Mouse (Mus musculus) midbrain, embryonic 11.5 days (tissue): ENCODE measurements around the gene Olfr186. TPM values are rescaled to one million over a fixed set of nuclear protein-coding genes. Genes with fewer than 3 reads are reported as not detected.

Experiments
- ATAC-seq: fragments of 200-750 bp; cut with Nextera tagmentation; 2 replicates; pipeline ENCODE4 v1.8.0; 2017; ENCODE audit warnings: moderate TSS enrichment, moderate library complexity; ENCODE audit not compliant: low FRiP score
- DNase-seq: peaks from one replicate; pipeline ENCODE4 v3.0.0; 2015; ENCODE audit warnings: low spot score; ENCODE audit errors: missing footprints
- H3K27ac ChIP-seq: fragments of 300-500 bp; sonication (generic); 2 replicates; pipeline ENCODE4 v1.5.1; 2014; ENCODE audit warnings: low read depth, low read length
- H3K27me3 ChIP-seq: fragments of 300-500 bp; sonication (generic); 2 replicates; pipeline ENCODE4 v1.6.1; 2014; ENCODE audit warnings: mild to moderate bottlenecking, low read length, moderate library complexity, mixed read lengths; ENCODE audit not compliant: control insufficient read depth, insufficient read depth
- H3K36me3 ChIP-seq: fragments of 300-500 bp; sonication (generic); 2 replicates; pipeline ENCODE4 v1.6.1; 2014; ENCODE audit warnings: mild to moderate bottlenecking, low read length, moderate library complexity, mixed read lengths; ENCODE audit not compliant: control insufficient read depth, insufficient read depth
- H3K4me1 ChIP-seq: fragments of 300-500 bp; sonication (generic); 2 replicates; pipeline ENCODE4 v1.6.1; 2014; ENCODE audit warnings: low read length; ENCODE audit not compliant: control insufficient read depth, insufficient read depth
- H3K4me2 ChIP-seq: fragments of 300-500 bp; sonication (generic); 2 replicates; pipeline ENCODE4 v1.6.1; 2014; ENCODE audit warnings: mild to moderate bottlenecking, moderate library complexity
- H3K4me3 ChIP-seq: fragments of 300-500 bp; sonication (generic); 2 replicates; pipeline ENCODE4 v1.5.1; 2014; ENCODE audit warnings: low read depth, low read length
- H3K9ac ChIP-seq: fragments of 300-500 bp; sonication (generic); 2 replicates; pipeline ENCODE4 v1.6.1; 2014; ENCODE audit warnings: low read length
- H3K9me3 ChIP-seq: fragments of 300-500 bp; sonication (generic); 2 replicates; pipeline ENCODE4 v1.6.1; 2016; ENCODE audit warnings: low read length; ENCODE audit not compliant: control insufficient read depth
- WGBS: fragments of 180-500 bp; shearing (Covaris S2); extraction: QIAGEN DNeasy Blood & Tissue Kit; methylation state at CpG from one replicate; pipeline ENCODE4 v1.1.7; 2014; 5-methylcytosine and 5-hydroxymethylcytosine counted together
- polyA plus RNA-seq: library from polyadenylated mRNA; unstranded; fragments of >200 nt; fragmentation: Nextera tagmentation; extraction: Ambion mirVana; gene quantifications from 2 replicates; pipeline ENCODE4 v1.2.1, GENCODE M21; 2014

Olfr186 gene
- polyA plus RNA-seq, 1 experiment from 2014 or later = not detected

DNA sequence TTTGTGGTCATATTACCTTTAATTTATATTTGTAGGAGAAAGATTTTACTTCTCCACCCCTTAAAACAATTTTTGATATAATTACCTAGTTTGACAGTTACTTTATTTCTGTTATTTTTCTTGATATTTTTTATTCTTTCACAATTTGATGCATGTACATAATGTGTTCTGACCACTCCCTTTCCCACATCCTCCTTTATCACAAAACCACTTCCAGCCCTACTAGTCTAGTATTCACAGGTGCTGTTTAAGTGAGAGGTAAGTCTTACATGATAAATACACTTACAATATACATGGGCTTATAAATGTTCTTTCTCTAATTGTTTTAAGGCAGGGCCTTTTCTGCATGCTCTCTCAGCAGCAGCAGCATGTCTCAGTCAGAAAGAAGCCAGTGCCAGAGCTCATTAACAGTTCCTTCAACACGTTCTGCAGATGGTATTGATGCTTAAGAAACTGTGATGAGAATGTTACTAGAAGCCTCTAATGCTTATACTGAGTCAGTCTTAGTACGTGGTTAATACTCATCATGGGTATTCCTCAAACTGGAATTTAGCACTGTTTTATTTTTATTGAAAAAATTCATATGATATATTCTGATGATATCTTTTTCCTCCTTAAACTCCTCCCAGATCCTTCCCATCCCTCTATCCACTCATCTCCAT lies 16.6 kb downstream of the Olfr186 start:
- ATAC-seq = no peak
- Histone ChIP-seq H3K4me1 (no peaks in the 10 kb centered on the region), H3K27ac (no peak overlapping the region), H3K36me3 (no peaks in the 10 kb centered on the region), H3K27me3 (no peaks in the 10 kb centered on the region), H3K9ac (no peak overlapping the region), H3K4me2 (no peak overlapping the region), H3K9me3 (no peaks in the 10 kb centered on the region), H3K4me3 (no peak overlapping the region)
- WGBS = 67% methylated on average over 2 of the region's 2 CpGs
- DNase-seq = no peak

GRCm38 (mm10) chr16:59007146-59007545 lies 22.9 kb downstream of the Olfr186 start:
- Histone ChIP-seq H3K27me3 (no peaks in the 10 kb centered on the region), H3K27ac (no peak overlapping the region), H3K4me1 (no peaks in the 10 kb centered on the region), H3K9ac (no peak overlapping the region), H3K4me2 (no peak overlapping the region), H3K36me3 (no peaks in the 10 kb centered on the region), H3K9me3 (no peaks in the 10 kb centered on the region), H3K4me3 (no peak overlapping the region)
- ATAC-seq (no peak), DNase-seq (no peak)

- Histone ChIP-seq H3K4me1 (no peaks in the 10 kb centered on the region), H3K36me3 (no peaks in the 10 kb centered on the region), H3K9ac (no peak within 1 kb of the TSS), H3K9me3 (no peaks in the 10 kb centered on the region), H3K27ac (no peak within 1 kb of the TSS), H3K27me3 (no peaks in the 10 kb centered on the region), H3K4me2 (no peak within 1 kb of the TSS), H3K4me3 (no peak within 1 kb of the TSS)
- ATAC-seq = no peak
- DNase-seq = no peak
- WGBS = 75% methylated on average over 2 of the region's 2 CpGs
Observed at GRCm38 (mm10) chr16:58995057-58995456, 35.0 kb downstream of the Olfr186 start, which contains the start of gene Olfr183. Olfr183 (plus strand) TSS chr16:58995357.

Other genes starting within 250 kb of the Olfr186 start
- not detected in 2 replicates for gene Olfr173, start 230.0 kb downstream of the Olfr186 start, polyA plus RNA-seq
- gene Olfr175-ps1, start 203.5 kb downstream of the Olfr186 start, polyA plus RNA-seq = not detected in 2 replicates
- not detected in 2 replicates for gene Olfr177, start 155.5 kb downstream of the Olfr186 start, polyA plus RNA-seq
- gene Olfr178, start 138.2 kb downstream of the Olfr186 start, polyA plus RNA-seq = not detected in 2 replicates
- not detected in 2 replicates for gene Olfr181, start 101.5 kb downstream of the Olfr186 start, polyA plus RNA-seq
- not detected in 2 replicates for gene Olfr180, start 100.9 kb downstream of the Olfr186 start, polyA plus RNA-seq
- gene Olfr183, start 34.9 kb downstream of the Olfr186 start, polyA plus RNA-seq = not detected in 2 replicates
- gene Olfr187, start 9.5 kb upstream of the Olfr186 start, polyA plus RNA-seq = not detected in 2 replicates
- gene Olfr190, start 47.7 kb upstream of the Olfr186 start, polyA plus RNA-seq = not detected in 2 replicates
- not detected in 2 replicates for gene Olfr191, start 59.5 kb upstream of the Olfr186 start, polyA plus RNA-seq
- gene Olfr193, start 81.6 kb upstream of the Olfr186 start, polyA plus RNA-seq = not detected in 2 replicates
- gene Olfr194, start 90.8 kb upstream of the Olfr186 start, polyA plus RNA-seq = not detected in 2 replicates
- gene Olfr195, start 116.8 kb upstream of the Olfr186 start, polyA plus RNA-seq = not detected in 2 replicates
- gene Olfr196, start 140.2 kb upstream of the Olfr186 start, polyA plus RNA-seq = not detected in 2 replicates
- not detected in 2 replicates for gene Olfr198, start 173.2 kb upstream of the Olfr186 start, polyA plus RNA-seq
- not detected in 2 replicates for gene Olfr199, start 189.5 kb upstream of the Olfr186 start, polyA plus RNA-seq
- gene Olfr201, start 242.3 kb upstream of the Olfr186 start, polyA plus RNA-seq = not detected in 2 replicates